Mouse (Mus musculus) liver (tissue): ENCODE data around the gene Hyal2.

ENCODE experiments used
- DNase-seq: peaks from one replicate; pipeline ENCODE4 v3.0.0-alpha.2; 2020; ENCODE audit warnings: mixed read lengths

Hyal2 gene

DNA sequence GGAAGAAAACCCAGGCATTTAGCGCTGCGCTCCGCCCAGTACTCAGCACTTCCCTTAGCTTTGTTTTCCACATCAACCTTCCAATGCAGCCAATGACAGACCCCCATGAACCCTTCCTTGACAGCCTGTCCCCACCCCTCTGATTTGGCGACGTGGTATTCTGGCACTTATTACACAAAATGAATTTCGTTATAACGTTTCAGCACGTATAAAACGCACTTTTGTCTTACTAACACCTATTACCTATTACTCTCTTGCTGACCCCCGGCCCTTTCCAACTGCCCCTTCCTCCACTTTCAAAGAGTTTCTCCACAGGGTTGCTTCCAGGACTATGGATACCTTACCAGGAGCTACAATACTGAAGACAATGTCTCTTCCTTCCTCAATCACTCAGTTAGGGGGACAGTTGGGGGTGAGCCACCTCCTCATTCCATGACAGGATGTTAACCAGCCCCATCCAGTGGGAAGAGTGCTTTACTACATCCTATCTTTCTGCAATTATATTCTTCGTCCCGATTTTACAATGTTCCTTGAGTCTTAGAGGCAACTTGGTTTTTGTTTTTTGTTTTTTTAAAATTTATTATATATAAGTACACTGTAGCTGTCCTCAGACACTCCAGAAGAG is 45.3 kb downstream of the Hyal2 start:
- DNase-seq, result no peak

DNA sequence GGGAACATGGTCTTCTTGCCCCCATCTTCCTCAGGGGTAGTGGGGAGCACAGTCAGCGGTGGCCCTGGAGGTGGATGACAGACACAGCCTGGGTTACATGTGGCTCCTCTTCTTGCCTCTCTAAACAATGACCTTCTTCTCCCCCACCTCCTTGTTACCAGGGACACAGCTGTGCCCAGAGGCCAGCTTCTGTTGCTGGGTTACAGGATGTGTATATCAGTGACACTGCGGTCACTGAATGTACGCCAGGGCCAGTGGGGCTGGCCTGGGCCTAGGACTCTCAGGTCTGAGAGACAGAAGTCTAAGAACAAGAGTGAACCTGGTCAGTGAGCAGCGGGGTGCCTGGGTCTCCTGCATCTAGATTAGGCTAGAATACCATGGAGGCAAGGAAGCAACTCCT is 47.3 kb downstream of the Hyal2 start:
- no peak for DNase-seq

DNA sequence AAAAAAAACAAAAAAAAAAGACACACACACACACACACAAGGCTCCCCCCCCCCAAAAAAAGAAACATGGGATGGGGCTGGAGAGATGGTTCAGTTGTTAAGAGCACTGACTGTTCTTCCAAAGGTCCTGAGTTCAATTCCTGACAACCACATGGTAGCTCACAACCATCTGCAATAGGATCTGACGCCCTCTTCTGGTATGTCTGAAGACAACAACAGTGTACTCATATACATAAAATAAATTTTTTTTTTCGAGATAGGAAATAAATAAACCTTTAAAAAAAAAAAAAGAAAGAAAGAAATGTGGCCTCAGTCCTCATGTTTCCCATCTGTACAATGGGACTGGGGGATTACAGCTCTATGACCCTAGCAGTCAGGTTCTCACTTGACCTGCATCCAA is 49.7 kb downstream of the Hyal2 start:
- no peak for DNase-seq

DNA sequence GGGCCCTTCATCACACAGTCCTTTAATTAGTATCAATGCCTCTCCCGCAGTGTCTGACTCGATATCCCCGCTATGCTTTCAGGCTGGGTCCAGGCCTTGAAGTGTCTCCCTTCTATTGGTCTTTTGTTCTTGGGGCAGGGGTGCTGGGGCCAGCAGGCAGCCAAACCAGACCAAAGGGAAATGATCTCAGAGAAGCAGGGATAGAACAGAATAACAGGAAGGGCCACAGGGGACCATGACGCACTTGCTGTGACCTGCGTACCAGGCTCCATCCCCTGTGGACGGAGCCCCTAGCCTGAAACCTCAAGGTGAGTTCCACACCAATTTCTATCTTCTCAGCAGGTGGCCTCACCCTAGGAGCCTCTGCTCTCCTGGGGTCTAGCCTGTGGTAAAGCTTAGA is 50.4 kb downstream of the Hyal2 start:
- no peak for DNase-seq

DNA sequence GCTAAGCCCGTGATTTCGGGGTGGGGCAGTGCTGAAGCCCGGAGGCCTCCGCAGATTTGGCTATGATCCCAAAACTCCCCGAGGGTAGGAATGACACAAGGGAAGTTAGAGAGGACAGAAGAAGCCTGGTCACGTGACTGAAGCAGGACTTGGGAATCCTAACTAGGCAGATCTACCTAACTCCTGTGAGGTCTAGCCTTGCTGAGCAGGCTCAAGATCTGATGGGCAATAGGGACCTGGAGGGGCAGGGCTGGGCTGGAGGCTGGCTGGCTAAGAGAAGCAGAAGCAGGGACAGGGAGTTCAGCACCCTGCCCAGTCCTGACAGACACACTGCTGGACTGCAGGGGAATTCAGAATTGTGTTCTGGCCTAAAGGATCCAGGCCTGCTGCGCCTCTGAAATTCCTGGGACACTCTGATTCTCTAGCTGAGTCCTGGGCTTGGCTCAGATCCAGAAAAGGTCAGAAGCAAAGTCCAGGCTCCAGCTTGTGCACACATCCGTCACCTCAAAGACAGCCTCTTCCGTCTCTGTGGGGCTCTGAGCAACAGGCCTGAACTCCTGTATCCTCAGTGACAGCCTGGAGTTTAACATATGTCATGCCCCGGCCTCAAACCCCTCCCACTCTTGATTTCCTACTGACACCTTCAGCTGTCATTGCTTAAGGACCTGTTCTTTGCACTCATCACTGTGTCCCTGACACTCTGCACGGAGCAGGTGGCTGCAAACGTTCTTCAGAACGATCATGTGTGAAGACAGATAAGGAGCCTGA is 51.2 kb downstream of the Hyal2 start:
- peak; percentile 42 for DNase-seq

DNA sequence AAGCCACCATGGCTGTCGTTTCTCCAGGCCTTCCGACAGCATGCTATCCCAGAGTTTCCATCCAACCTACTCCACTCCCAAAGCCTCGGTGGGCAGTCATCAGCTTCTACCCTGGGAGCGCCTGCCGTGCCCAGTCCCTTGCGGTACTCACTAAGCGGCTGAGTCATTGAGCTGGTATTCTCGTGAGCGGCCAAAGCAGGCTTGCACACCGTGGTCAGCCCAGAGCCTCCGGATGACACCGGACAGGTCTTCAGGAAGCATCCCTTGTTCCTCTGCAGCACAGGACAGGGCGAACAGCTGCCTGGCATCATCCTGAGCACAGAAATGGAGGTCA is 51.8 kb downstream of the Hyal2 start:
- no peak for DNase-seq

DNA sequence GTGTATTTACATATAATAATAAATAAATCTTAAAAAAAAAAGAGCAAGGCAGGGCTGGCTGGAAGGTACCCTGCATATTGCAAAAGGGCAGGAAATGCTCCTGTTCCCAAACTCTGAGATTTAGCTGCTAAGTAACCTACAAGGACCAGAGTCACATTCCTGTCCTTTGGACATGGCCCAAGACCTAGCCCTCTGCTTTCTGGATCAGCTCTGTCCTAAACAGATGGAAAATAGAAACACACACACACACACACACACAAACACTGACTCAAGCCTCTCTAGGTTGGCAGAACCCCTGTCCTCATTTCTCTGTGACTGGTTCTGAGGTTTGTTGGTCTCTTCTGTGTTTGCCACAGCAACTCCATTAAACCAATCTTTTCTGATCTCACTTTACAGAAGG is 53.2 kb downstream of the Hyal2 start:
- no peak for DNase-seq
